Mouse (Mus musculus): Measurements from ENCODE around the gene Csrnp1.

GRCm38 (mm10) chr9:119943326-119943725 is 41.1 kb downstream of the Csrnp1 start:
- TF ChIP-seq POLR2A (IDR thresholded peaks at IDR 0.05; ENCODE audit: insufficient read length, low read depth) (no peak), USF1 (IDR thresholded peaks at IDR 0.05; ENCODE audit: low read depth) (no peak), SRF (IDR thresholded peaks at IDR 0.05; ENCODE audit: control insufficient read depth, insufficient read length, low read depth) (no peak), MYOG (IDR thresholded peaks at IDR 0.05; ENCODE audit: control insufficient read depth in 1 of 3, insufficient read depth in 1 of 3, insufficient read length in 2 of 3, low read depth in 2 of 3) (no peak), E2F4 (IDR thresholded peaks at IDR 0.05; ENCODE audit: insufficient read depth) (no peak), MYOD1 (IDR thresholded peaks at IDR 0.05; ENCODE audit: control insufficient read depth in 1 of 3, insufficient read length in 2 of 3, low read depth in 2 of 3) (no peak), TCF3 (IDR thresholded peaks at IDR 0.05; ENCODE audit: insufficient read length, low read depth) (no peak), MAX (IDR thresholded peaks at IDR 0.05; ENCODE audit: low read depth) (no peak), REST (IDR thresholded peaks at IDR 0.05; ENCODE audit: insufficient read depth, insufficient read length) (no peak), TCF12 (IDR thresholded peaks at IDR 0.05; ENCODE audit: insufficient read depth, poor library complexity, severe bottlenecking) (no peak), CEBPB (IDR thresholded peaks at IDR 0.05; ENCODE audit: insufficient read depth, poor library complexity, severe bottlenecking) (no peak), POLR2AphosphoS2 (IDR thresholded peaks at IDR 0.05; ENCODE audit: insufficient read length, low read depth) (no peak)
